Mouse (Mus musculus) C2C12 (cell line): ENCODE measurements around the gene Arhgap6. TPM values are rescaled to one million over a fixed set of nuclear protein-coding genes. Genes with fewer than 3 reads are reported as not detected.

Experiments used
- H3K27me3 ChIP-seq: one replicate; pipeline ENCODE4 v1.6.1; 2011; ENCODE audit not compliant: control insufficient read depth, insufficient read depth, insufficient read length
- H3K36me3 ChIP-seq: one replicate; pipeline ENCODE4 v1.6.1; 2011; ENCODE audit not compliant: control insufficient read depth, insufficient read depth
- H3K4me3 ChIP-seq: one replicate; pipeline ENCODE4 v1.5.1; 2011; ENCODE audit warnings: mild to moderate bottlenecking, control low read depth; ENCODE audit not compliant: poor library complexity, insufficient read depth, severe bottlenecking
- H3K79me2 ChIP-seq: one replicate; pipeline ENCODE4 v1.6.1; 2011; ENCODE audit not compliant: control insufficient read depth, insufficient read depth
- H3K79me3 ChIP-seq: one replicate; pipeline ENCODE4 v1.6.1; 2011; ENCODE audit warnings: low read depth, control low read depth
- H3ac ChIP-seq: one replicate; pipeline ENCODE3; 2011; ENCODE audit warnings: low read depth; ENCODE audit not compliant: control insufficient read depth, insufficient read length
- CEBPB ChIP-seq: IDR thresholded peaks from one replicate; pipeline ENCODE4 v1.6.1; 2011; ENCODE audit warnings: low read depth, mild to moderate bottlenecking, control low read depth, moderate library complexity
- CTCF ChIP-seq: IDR thresholded peaks from one replicate; pipeline ENCODE4 v1.5.1; 2011; ENCODE audit not compliant: control insufficient read depth, insufficient read depth, insufficient read length
- FOSL1 ChIP-seq: IDR thresholded peaks from one replicate; pipeline ENCODE4 v1.8.0; 2011; ENCODE audit warnings: mild to moderate bottlenecking, low read length; ENCODE audit not compliant: poor library complexity, insufficient read depth, severe bottlenecking
- MAX ChIP-seq: IDR thresholded peaks from one replicate; pipeline ENCODE4 v1.6.1; 2011; ENCODE audit warnings: mild to moderate bottlenecking, control low read depth
- MYOD1 ChIP-seq: IDR thresholded peaks from one replicate; pipeline ENCODE4 v1.6.1; 2011; ENCODE audit warnings: low read depth; ENCODE audit not compliant: control insufficient read depth, insufficient read length
- MYOG ChIP-seq: IDR thresholded peaks from one replicate; pipeline ENCODE4 v1.6.1; 2011; ENCODE audit not compliant: control insufficient read depth, insufficient read length; ENCODE audit errors: extremely low read depth
- USF1 ChIP-seq: IDR thresholded peaks from one replicate; pipeline ENCODE4 v1.6.1; 2011; ENCODE audit warnings: low read depth, mild to moderate bottlenecking, control low read depth, moderate library complexity
- polyA plus RNA-seq: library from polyadenylated mRNA; unstranded; fragments of >200 nt; fragmentation: generic; extraction: Trizol; gene quantifications from one replicate; pipeline ENCODE4 v1.2.1, GENCODE M21; 2012; ENCODE audit warnings: missing spikeins

The Arhgap6 gene
- polyA plus RNA-seq, 1 experiment, result 0.27 TPM

DNA sequence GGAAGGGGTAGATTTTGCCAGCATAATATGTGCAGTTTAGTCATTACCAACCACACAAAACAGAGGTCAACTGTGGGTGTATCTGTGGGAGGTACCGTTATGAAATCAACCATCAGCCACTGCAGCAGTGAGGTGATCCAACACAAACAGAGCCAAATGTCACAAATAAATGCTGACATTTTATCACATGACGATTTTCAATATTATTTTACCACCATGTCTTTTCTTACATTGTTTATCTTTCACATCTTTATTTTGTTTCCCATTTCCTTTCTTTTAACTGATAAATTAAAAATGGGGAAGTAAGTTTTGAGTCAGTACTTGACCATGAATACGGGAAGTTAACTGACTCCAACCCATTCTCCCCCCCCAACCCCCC, 328.9 kb downstream of the Arhgap6 start:
- H3K79me2 ChIP-seq, result no peaks in the 10 kb centered on the region
- H3K36me3 ChIP-seq, result no peaks in the 10 kb centered on the region
- no peaks in the 10 kb centered on the region for H3K79me3 ChIP-seq
- TF ChIP-seq MYOD1 (no peak), MYOG (no peak), CEBPB (peak; percentile 10), FOSL1 (no peak), USF1 (no peak), CTCF (no peak), MAX (no peak)
- no peak overlapping the region for H3K4me3 ChIP-seq
- no peak overlapping the region for H3ac ChIP-seq
- H3K27me3 ChIP-seq, result no peaks in the 10 kb centered on the region

DNA sequence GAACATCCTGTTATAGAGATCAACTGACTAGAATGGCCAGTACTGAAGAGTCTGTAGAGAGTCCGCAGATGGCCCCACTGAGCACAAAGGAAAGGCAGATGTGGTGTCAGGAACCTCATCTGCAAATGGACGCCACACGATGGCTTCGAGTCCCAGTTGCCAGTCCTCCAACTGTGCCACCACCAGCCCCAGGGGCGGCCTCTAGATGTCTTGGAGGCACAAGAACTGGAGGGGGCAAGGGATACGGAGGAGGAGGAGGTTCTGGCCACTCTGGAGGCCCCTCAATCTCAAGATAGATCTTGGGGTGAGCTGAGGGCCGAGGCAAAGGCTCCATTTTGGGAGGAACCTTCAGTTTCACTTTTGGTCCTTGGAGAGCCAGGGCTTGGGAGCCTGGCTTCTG, 344.9 kb downstream of the Arhgap6 start:
- TF ChIP-seq CEBPB (no peak), USF1 (no peak), MYOD1 (no peak), MAX (no peak), CTCF (no peak), MYOG (no peak), FOSL1 (no peak)
- no peaks in the 10 kb centered on the region for H3K79me2 ChIP-seq
- H3K4me3 ChIP-seq, result no peak overlapping the region
- H3K27me3 ChIP-seq, result no peaks in the 10 kb centered on the region
- H3ac ChIP-seq, result no peak overlapping the region
- H3K36me3 ChIP-seq, result no peaks in the 10 kb centered on the region
- H3K79me3 ChIP-seq, result no peaks in the 10 kb centered on the region

DNA sequence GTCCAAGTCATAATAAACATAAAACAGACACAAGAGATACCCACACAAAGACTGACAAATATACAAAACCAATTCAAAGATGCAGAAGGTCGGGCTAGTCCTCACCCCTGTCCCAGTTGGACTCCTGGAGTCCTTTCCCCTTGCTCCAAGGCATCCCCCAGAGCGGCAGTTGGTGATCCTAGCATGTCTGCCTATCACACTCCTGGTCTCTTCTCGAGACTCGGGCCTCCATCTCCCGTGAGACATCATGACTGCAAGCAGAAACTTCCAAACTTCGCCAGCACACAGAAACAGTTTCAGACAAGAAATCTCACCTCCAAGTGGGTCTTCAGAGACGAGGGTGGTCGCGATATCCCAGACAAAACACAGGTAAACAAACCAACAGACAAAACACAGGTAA, 345.6 kb downstream of the Arhgap6 start:
- Histone ChIP-seq H3K79me3 (no peaks in the 10 kb centered on the region), H3K27me3 (no peaks in the 10 kb centered on the region), H3K79me2 (no peaks in the 10 kb centered on the region), H3K4me3 (no peak overlapping the region), H3K36me3 (no peaks in the 10 kb centered on the region), H3ac (no peak overlapping the region)
- TF ChIP-seq CEBPB (no peak), MYOD1 (no peak), USF1 (no peak), MAX (no peak), FOSL1 (no peak)

DNA sequence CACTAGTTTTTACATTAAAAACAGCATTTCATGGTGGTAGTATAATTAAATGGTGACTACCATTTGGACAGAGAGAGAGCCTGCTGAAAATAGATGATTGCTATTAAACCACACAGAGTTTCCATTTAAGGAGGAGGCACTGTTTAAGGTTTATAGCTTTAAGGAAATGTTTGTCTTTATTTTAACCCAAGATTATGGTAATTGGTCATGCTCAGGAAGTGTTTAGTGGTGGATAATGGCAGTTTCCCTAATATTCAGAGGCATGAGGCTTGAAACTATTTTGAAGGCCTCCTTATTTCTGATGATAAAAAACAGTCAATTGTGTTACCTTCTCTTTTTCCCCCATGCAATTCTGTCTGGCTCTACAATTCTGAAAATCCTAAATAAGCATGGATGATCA, 358.9 kb downstream of the Arhgap6 start:
- H3K27me3 ChIP-seq, result no peaks in the 10 kb centered on the region
- H3K36me3 ChIP-seq, result no peaks in the 10 kb centered on the region
- no peak overlapping the region for H3ac ChIP-seq
- TF ChIP-seq MAX (no peak), MYOG (no peak), CTCF (no peak), FOSL1 (no peak), USF1 (no peak), CEBPB (no peak), MYOD1 (no peak)
- H3K79me2 ChIP-seq, result no peaks in the 10 kb centered on the region
- no peak overlapping the region for H3K4me3 ChIP-seq
- H3K79me3 ChIP-seq, result no peaks in the 10 kb centered on the region

DNA sequence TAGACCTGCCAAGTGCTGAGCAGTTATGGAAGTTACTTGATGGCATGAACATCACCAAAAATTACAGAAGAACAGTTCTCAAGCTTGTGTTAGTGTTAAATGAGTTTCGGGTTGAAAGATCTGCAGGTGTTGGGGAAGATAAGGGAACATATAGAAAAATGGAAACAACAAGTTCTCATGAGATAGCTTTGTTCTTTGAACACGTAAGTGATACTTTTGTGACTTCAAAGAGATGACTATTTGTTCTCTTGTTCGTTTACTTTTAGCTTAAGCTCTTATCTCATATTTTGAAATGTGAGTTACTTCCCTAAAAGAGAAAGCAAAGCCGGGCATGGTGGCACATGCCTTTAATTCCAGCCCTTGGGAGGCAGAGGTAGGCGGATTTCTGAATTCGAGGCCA, 363.5 kb downstream of the Arhgap6 start:
- H3ac ChIP-seq, result no peak overlapping the region
- H3K36me3 ChIP-seq, result no peaks in the 10 kb centered on the region
- H3K27me3 ChIP-seq, result no peaks in the 10 kb centered on the region
- no peaks in the 10 kb centered on the region for H3K79me2 ChIP-seq
- H3K79me3 ChIP-seq, result no peaks in the 10 kb centered on the region
- TF ChIP-seq MAX (no peak), USF1 (no peak), CEBPB (no peak), MYOD1 (no peak), MYOG (no peak), CTCF (no peak), FOSL1 (no peak)
- H3K4me3 ChIP-seq, result no peak overlapping the region

DNA sequence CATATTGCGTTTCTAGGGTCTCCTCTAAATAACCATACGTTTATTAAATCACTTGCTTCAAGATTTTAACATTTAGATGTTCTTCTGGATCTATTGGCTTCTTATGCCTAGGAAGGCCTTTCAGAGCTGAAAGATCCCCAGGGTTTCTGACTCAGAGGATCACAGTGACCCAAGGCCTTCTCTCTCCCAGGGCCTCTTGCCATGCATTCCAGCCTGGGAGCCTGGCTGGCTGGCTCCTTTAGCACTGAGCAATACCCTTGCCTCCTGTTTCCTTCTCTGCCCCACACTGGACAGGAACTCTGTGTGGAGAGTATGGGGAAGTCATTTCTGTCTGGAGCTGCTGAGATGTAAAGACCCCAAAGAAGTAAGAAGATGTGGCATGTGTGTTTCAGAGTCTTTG, 376.1 kb downstream of the Arhgap6 start:
- Histone ChIP-seq H3K79me2 (no peaks in the 10 kb centered on the region), H3K27me3 (no peaks in the 10 kb centered on the region), H3K36me3 (no peaks in the 10 kb centered on the region), H3K4me3 (no peak overlapping the region), H3ac (no peak overlapping the region), H3K79me3 (no peaks in the 10 kb centered on the region)
- TF ChIP-seq CEBPB (no peak), FOSL1 (no peak), MAX (no peak), CTCF (no peak), USF1 (no peak), MYOG (no peak)
